Mouse (Mus musculus) G1E (cell line): ENCODE data around the gene Lhb.

Experiments used
- CTCF ChIP-seq: IDR thresholded peaks from 2 replicates; pipeline ENCODE4 v1.5.1; 2012; ENCODE audit warnings: low read depth, low read length, inconsistent platforms, mixed read lengths
- GATA1 ChIP-seq: IDR thresholded peaks from 2 replicates; pipeline ENCODE4 v1.6.1; 2012; ENCODE audit warnings: borderline replicate concordance, low read length, inconsistent platforms, mixed read lengths
- GATA2 ChIP-seq: IDR thresholded peaks from 2 replicates; pipeline ENCODE4 v1.6.1; 2012; ENCODE audit warnings: low read depth, low read length, inconsistent platforms, borderline replicate concordance
- POLR2AphosphoS5 ChIP-seq: IDR thresholded peaks from 2 replicates; pipeline ENCODE4 v1.6.1; 2012; ENCODE audit warnings: low read depth, low read length, inconsistent platforms; ENCODE audit not compliant: insufficient replicate concordance
- TAL1 ChIP-seq: conservative IDR thresholded peaks from 2 replicates; pipeline ENCODE4 v1.6.1; 2012; ENCODE audit warnings: low read depth, low read length, inconsistent platforms, mixed read lengths

GRCm38 (mm10) chr7:45376057-45376456, 44.6 kb upstream of the Lhb start:
- no peak for TF ChIP-seq CTCF
- TF ChIP-seq TAL1 = no peak
- no peak for TF ChIP-seq GATA1
- no peak for TF ChIP-seq POLR2AphosphoS5
- TF ChIP-seq GATA2 = no peak
